Mouse (Mus musculus) frontal cortex, adult (tissue): ENCODE results near the gene Scn5a.
A peak's percentile ranks its signal among the peaks of the same experiment; 100 is the strongest.

Source experiments
- ATAC-seq: cut with Nextera tagmentation; 2 replicates; pipeline ENCODE4 v1.9.2; 2017; ENCODE audit warnings: mild to moderate bottlenecking, moderate library complexity, mixed read lengths; ENCODE audit not compliant: low TSS enrichment

Scn5a gene

DNA sequence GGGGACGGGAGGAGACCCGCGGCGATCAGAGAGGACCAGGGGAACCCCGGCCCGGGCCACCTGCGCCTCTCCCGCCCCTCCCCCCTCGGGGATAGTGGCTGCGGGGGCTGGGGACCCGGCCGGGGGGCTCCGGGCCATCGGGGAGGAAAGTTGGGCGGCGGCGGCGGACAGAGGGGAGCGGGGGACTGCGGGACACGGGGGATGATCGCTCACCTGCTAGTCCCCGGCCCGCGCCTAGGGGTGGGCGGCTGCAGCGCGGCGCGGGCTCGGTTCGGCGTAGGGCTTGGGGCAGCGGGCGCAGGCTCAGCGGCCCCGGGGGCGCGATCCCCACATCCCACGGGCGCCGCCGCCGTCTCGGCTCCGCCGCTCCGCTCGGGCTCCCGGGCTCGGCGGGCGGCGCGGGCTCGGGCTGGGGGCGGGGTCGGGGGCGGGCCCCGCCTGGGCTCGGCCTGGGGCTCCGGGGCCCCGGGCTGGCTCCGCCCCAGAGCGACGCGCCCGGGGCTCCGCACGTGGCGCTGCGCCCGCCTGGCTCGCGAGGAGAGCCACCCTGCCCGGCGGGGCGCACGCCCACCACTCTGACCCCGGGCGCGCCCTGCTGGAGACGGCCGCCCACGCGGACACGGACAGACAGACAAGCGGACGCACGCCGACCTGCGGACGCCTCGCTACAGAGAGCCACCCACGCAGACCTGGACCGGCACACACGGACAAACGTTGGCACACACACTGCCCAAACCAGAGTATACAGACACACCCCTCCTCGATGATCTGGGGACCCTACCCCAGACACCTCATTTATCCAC lies at the start of gene Scn5a:
Scn5a (minus strand) TSS at position 381 of the 803 bp plus-strand sequence.
- ATAC-seq = no peak

DNA sequence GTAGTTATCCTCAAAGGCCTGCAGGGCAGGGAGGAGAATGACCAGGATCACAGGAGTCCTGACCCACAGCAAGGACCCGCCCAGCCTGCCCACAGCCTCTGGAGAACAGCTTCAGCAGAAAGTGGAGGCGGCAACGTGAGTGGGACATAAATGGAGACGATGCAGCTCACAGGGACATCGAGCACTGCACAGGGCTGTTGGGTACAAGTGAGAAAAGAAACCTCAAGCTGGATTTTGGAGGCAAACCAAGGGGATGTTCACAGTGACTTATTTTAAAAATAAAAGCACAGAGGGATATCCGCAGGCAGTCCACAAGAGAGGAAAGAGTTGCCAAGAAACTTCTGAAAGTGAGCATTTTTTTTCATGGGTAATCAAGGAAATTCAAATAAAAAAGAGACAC lies 48.4 kb upstream of the Scn5a start:
- peak; percentile 82 for ATAC-seq

DNA sequence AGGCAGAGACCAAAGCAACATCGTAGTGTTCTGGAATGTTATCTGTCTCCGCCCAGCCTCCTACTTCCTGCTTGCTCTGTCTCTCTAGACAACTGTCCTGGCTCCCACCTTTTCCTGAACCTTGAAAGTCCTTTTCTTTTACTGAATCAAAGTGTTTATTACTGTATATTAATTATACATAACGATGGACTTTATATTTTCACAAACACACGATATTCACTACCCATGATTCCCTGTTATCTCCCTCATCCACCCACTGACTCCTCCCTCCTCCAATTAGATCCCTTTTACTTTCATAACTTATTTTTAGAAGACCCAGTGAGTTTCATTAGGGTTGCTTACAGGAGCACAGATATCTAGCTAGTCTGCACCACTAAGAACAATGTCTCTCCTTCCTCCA lies 45.3 kb upstream of the Scn5a start:
- ATAC-seq = no peak

DNA sequence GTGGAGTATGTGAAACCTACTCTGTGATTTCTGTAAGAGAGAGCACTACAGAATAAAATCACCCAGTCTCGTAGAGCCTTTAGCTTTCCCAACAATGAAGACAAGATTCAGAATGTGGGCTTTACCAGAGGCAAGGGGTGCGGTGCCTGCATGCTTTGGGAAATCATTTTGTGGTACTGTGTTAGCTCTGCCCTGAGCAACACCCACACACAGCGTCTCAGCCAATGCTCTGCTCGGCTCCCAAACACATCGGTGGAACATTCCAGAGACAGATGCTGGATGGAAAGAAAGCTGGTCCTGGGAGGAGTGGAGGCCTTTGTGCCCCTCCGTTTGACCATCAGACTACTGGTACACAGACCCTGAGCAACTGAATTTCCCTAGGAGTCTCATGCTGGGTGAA lies 36.0 kb upstream of the Scn5a start:
- ATAC-seq = peak; percentile 79

DNA sequence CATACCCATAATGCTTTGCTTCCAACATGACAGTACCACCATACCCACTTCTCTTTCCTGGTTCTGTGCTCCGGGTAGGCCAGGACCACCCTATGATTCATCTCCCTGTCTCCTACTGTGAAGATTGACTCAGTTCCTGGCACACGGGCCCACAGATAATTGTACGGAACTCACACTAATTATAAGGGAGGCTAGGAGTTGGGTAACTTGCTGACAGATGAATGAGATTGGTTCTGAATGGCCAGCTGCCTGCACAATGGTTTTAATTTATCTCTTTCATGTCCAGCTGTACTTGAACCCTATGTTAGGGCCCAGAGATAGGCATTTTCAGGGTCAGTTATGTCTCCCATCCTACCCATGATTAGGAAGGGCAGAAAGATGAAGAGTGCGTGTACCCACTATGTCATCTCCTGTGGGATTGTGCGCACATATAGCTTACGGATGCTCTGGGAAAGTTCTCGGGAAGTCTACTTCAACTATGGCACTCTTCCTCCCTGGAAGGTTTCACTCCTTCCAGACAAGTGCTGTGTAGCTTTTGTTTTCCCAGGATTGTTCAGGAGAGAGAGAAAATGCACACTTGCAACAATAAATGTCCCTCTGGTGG lies 31.8 kb upstream of the Scn5a start:
- no peak for ATAC-seq

DNA sequence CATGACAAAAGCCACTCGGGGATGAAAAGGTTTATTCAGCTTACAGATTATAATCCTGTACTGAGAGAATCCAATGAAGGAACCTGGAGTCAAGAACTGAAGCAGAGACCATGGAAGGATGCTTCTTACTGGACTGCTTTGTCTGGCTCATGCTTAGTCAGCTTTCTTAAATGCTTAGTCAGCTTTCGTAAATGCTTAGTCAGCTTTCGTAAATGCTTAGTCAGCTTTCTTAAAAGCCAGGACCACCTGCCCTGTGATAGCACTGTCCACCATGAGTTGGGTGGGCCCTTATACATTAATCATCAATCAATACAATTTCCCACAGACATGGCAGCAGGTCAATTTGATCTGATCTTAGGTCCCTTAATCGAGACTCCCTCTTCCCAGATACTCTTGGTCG lies 28.1 kb upstream of the Scn5a start:
- no peak for ATAC-seq

DNA sequence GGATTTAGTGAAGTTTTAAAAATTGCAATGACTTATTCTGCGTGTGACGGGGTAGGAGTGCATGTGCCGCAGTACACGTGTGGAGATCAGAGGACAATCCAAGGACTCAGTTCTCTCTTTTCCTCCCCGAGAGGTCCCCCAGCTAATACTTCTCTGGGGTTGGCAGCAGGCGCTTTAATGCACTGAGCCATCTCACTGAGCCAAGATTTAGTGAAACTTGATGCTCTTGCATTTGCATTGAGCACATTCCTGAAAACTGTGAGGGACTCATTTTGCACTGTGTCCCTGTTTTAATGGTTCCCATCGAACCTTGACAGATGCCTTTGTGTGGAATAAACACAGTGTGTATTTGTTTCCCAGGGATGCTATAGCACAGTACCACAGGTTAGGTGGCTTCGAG lies 25.8 kb upstream of the Scn5a start:
- ATAC-seq = no peak

DNA sequence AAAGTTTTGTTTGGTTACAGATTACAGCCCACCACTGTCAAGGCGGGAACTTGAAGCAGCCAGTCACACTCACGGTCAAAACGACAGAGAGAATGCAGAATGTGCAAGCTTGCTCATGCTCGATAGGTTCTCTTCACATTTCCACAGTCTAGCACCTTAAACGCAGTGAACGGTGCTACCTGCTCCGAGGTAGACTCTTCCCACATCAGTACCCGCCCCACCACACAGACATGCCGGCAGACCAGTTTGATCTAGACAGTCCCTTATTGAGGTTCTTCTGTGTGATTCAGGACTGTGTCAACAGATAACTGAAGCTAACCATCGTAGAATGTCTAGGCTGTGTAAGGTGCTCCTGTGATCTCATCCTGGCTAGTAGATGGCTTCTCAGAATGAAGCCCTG lies 19.7 kb upstream of the Scn5a start:
- no peak for ATAC-seq

DNA sequence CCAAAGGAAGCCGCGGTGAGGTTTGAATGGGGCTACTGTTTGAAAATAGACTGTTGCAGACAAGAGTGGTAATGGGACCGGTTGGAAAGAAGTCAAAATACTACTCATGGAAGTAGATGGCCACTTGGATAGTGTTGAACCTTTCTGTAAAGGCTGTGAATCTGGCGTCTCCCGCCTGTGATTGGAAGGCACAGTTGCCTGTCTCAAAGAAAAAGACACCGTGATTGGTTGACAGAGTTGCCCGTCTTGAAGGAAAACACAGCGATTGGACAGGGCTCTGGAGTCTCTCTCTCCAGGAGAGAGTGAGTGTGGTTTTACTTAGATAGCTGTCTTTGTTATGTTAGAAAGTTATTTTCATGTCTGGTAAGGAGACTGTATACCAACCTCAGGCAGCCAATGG lies 18.5 kb upstream of the Scn5a start:
- no peak for ATAC-seq

DNA sequence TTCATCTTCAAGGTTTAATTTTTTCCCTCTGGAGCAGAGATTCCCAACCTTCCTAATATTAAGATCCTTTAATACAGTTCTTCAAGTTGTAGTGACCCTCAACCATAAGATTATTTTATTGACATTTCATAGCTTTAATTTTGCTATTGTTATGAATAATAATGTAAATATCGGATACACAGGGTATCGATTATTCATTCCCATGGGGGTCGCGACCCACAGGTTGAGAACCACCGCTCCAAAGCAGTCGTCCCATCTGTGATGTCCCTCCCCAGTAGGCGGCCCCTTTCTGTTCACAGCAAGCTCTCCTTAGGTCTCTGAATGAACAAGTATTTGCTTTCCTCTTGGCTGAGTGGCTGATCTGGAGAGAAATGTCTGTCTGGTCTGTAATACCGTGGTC lies 10.8 kb upstream of the Scn5a start:
- no peak for ATAC-seq

DNA sequence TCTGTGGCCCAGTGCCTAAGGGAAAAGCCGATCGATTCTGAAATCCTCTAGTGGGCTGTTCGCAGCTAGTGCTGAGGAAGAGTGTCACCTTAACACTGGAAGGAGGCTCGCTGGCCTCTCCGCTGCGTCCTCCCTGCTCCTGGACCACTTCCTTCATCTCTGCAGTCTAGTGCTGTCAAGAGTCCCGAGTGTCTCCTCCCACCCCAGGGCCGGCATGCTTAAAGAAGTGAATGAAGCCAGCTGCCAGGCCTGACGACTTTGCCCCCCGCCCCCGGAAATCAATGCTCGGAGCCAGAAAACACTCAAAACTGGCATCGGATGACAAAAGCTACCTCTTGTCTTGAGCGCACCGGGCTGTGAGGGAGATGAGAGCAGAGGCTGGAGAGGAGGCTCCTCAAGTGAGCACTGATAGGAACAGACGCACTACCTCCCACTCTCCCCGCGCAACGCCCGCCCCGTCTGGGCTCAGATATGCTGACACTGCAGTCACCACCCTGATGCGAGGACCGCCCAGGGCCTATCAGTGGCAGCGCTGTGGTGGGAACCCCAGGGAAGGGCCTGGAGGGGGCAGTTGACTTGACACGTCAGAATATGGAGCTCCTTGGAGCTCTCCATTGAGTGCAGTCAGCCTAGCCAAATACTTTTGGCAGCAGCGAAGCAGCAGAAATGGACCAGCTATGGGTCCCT lies 10.1 kb upstream of the Scn5a start:
- no peak for ATAC-seq

DNA sequence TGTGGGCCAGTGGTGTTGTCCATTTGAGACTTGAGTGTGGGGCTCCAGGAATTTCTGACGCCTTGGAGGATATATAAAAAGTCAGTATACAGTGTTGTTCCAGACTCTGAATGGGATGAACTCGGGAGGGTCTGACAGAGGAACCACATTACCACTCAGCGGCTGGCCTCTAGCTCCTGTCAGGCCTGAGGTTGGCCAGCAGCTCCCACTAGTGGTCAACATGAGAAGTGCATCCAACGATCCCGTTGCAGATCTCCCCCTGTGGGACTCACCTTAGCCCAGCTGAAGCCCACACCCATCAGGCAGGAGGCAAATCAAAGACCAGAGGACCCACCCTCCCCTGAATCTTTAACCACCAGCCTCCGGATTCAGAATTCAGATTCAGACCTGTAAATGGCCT lies 1.9 kb upstream of the Scn5a start:
- ATAC-seq = peak; percentile 81

DNA sequence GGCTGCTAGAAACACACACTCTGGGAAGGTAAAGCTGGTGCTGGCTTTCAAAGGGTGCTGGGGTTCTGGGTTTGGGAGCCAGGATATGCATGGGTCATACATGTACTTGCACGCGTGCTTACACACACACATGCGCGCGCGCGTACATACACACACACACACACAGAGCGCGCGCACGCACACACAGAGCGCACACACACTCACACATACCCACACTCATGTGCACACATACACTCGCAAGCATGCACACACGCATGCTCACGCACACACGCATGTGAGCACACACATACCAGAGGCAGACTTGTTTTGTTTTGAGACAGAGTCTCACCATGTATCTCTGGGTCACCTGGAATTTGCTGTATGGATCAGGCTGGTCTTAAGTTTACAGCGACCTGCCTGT lies 1.4 kb upstream of the Scn5a start:
- no peak for ATAC-seq

DNA sequence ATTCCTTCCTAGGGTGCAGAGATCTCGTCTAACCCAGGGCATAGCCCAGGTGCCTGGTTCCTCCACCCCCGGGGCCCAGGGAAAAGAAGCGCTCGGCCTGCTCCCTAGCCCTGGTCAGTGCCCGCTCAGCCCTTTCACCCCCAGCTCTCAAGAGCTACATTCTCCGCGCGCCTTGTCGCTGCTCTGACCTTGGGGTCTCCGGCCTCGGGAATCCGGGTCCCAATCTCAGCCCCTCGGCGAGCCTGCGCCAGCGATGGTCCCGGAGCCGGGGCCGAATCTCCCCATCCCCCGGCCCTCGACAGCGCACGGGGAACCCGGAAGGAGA lies 543 bp downstream of the Scn5a start:
- no peak for ATAC-seq

DNA sequence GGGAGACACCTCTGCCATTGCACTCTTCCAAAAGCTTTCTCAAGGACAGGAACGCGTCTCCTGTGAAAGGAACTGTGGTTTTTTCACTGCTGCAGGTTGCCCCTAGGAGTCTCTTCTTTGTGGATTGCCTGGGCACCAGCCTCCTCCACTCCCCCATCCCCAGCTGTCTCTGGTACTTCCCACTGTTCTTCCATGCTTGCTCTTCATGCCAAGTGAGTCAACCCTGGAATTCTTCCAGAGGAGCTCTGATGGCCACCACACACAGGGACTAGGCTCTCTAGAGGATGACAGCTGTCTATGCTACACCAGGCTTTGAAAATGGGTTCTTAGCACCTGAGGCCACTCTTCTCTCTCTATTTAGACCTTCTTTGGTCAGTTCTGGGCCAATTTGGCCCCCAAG lies 1.8 kb downstream of the Scn5a start:
- ATAC-seq = peak; percentile 53

DNA sequence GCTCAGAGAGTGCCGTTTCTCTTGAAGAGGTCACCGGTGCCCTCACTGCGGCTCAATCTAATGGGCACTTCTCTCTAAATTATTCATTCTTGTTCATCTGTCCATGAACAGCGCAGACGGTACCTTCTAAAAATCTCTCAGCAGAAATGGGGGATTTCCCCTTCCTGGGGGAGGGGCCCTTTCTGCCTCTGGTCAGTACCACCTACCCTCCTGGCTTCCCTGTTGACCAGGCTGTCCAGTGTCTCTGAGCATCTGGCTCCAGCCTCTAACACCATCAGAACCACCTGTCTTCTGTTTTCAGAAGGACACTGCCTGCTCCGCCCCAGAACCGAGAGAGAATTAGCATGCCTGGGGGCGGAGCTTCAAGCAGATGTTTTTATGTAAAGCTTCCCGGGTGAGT lies 3.1 kb downstream of the Scn5a start:
- no peak for ATAC-seq

DNA sequence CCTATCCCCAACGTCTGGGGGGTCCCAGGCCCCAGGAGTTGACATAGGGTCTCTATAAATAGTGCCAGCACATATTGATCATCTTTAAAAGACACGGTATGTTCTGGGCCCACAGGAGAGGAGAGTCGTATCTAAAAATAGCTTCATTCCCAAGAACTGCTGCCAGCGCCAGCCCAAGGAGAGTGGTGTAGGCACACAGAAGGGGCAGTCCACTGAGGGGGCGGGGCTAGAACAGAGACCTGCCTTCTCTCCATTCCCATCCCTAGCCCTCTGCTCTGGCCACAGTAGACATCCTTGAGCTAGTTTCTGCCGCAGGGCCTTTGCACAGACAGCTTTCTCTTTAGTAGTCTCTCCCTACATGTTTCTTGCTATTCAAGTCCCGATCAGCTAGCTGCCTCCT lies 4.5 kb downstream of the Scn5a start:
- ATAC-seq = no peak

DNA sequence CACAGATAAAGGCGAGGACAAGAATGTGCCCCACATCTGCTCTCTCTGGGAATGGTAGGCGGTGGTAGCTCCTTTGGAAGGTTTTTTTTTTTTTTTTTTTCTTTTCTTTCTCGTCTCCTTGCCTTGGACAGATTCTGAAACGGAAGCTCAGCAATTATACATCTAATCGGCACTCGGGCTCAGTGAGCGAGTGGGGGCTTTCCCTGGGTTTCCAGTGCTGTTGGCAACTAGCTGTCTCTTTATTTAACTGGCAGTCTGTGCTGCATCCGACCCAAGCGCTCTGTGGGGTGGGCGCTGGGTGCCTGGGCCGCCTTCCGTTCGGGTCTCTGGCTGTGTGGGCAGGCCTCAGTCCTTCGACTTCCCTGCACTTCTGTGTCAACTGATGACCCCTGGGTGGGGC lies 5.8 kb downstream of the Scn5a start:
- ATAC-seq = no peak

DNA sequence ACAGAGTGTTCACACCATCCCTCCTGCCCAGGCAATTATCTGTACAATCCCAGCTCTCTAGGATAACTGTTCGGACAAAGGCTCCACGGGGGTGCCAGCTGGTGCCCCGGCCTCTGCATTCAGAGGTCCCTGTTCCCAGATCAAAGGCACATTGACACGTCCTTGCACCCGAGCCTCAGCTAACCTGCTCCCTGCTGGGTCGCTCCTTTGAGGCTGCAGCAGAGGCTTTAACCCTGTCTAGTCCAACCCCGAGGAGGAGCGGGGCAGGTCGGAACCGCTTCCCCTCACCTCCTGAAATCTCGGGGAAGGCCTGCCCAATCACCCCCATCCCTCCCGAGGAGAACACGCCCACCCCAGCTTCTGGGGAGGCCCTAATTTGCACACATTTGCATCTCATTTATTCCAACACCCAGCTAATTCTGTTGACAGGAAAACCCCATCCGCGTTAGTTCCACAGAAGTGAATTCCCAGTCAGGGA lies 7.4 kb downstream of the Scn5a start:
- ATAC-seq = peak; percentile 35; the same call in 1 of the 2 replicates

DNA sequence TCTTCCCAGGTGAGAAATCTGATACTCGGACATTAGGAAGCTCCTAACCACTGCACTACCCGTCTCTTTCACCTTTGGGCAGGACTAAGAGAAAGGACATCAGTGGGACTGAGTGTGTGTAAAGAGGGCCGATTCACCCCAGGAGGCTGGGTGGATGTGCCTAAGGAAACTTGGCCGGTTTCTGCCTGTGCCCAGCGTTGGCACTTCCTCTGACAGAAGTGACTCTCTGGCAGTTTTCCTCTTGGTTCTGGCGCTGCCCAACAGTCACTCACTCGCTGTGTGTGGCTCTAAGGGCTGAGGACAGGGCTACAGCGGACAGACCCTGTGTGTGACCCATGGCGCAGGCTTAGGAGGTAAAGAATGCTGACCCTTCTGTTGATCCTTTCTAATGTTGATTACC lies 8.2 kb downstream of the Scn5a start:
- no peak for ATAC-seq

DNA sequence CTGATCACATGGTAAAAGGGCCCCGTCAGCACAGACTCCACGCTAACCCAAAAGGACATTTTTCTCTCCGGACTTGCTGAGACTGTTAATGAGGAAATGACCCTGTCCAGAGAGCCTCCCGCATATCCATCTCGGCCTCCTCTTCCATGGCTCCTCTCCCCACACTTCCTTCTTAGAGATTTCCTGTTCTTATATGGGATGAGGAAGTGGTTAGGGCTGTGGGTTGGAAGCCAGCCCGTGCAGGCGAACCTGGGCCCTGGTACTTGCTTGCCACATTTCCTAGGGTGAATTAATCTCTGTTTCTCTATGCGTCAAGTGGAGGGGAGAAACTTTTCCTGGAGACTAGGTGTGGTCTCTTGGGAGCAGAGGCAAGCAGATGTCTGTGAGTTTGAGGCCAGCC lies 10.1 kb downstream of the Scn5a start:
- ATAC-seq = no peak

DNA sequence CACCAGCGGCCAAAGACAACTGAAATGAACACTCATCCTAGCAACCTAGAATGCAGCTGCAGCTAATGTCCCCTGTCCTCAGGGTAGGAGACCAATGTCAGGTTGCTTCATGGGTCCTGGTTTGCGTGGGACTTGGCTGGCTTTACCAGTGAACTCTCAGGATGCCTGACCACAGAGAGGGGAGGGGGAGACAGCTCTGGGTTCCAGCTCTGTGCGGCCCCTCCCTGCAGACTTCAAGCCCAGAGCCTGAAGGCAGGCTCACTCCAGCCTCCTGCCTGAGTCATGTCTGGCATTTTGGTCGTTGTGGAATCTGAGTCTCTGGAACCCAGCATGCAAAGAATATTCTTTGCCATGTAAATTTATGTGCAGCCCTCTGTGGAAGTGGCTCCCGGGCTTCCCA lies 11.0 kb downstream of the Scn5a start:
- no peak; the same call in 1 of the 2 replicates for ATAC-seq

DNA sequence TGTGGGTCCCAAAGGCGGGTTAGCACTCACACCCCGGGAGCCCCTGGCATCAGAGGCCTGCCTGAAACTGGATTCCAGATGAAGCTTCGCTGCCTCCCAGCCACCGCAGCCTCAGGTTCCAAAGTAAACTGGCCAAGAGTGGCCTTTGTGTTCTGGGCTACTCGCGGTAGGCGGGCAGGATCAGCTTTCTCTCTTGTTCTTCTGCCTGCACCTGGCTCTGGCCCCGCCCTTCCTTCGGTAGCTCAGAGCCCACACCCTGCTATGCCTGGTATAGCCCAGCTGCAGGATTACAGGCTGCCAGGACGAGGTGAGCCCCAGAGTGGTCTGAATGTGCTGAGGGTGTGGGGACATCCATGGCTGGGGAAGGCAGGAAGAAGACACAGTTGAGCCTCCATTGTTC lies 12.6 kb downstream of the Scn5a start:
- no peak for ATAC-seq
